Mouse (Mus musculus) stomach, postnatal 0 days (tissue): Measurements from ENCODE around the gene Slpi. TPM values are rescaled to one million over a fixed set of nuclear protein-coding genes. Genes with fewer than 3 reads are reported as not detected.

Experiments
- ATAC-seq: fragments of 200-750 bp; cut with Nextera tagmentation; 2 replicates; pipeline ENCODE4 v1.8.0; 2017; ENCODE audit not compliant: low FRiP score, low TSS enrichment
- DNase-seq: peaks from one replicate; pipeline ENCODE4 v3.0.0-alpha.2; 2016; ENCODE audit warnings: low spot score
- H3K27ac ChIP-seq: fragments of 300-500 bp; sonication (generic); replicated peaks from 2 replicates; pipeline ENCODE4 v1.5.1; 2014; ENCODE audit warnings: mild to moderate bottlenecking, control low read depth
- H3K27me3 ChIP-seq: fragments of 300-500 bp; sonication (generic); 2 replicates; pipeline ENCODE4 v1.6.1; 2014; ENCODE audit warnings: low read length; ENCODE audit not compliant: control insufficient read depth, insufficient read depth
- H3K36me3 ChIP-seq: fragments of 300-500 bp; sonication (generic); 2 replicates; pipeline ENCODE4 v1.6.1; 2014; ENCODE audit warnings: low read length, mixed read lengths; ENCODE audit not compliant: control insufficient read depth, insufficient read depth
- H3K4me1 ChIP-seq: fragments of 300-500 bp; sonication (generic); replicated peaks from 2 replicates; pipeline ENCODE4 v1.6.1; 2014; ENCODE audit warnings: antibody characterized with exemption; ENCODE audit not compliant: control insufficient read depth, insufficient read depth
- H3K4me2 ChIP-seq: fragments of 300-500 bp; sonication (generic); replicated peaks from 2 replicates; pipeline ENCODE4 v1.6.1; 2014; ENCODE audit warnings: low read depth, mild to moderate bottlenecking, control low read depth, moderate library complexity
- H3K4me3 ChIP-seq: fragments of 300-500 bp; sonication (generic); 2 replicates; pipeline ENCODE4 v1.5.1; 2014; ENCODE audit warnings: low read depth, low read length, control low read depth
- H3K9ac ChIP-seq: fragments of 300-500 bp; sonication (generic); 2 replicates; pipeline ENCODE4 v1.6.1; 2014; ENCODE audit warnings: mild to moderate bottlenecking, low read length, control low read depth, mixed read lengths
- H3K9me3 ChIP-seq: fragments of 300-500 bp; sonication (generic); 2 replicates; pipeline ENCODE4 v1.6.1; 2016; ENCODE audit warnings: low read length; ENCODE audit not compliant: control insufficient read depth
- CTCF ChIP-seq: IDR thresholded peaks from 2 replicates; pipeline ENCODE4 v1.5.1; 2016; ENCODE audit warnings: antibody characterized with exemption, low read depth, mild to moderate bottlenecking, moderate library complexity
- EP300 ChIP-seq: optimal IDR thresholded peaks from 2 replicates; pipeline ENCODE3; 2016; ENCODE audit warnings: antibody characterized with exemption
- WGBS: fragments of 180-500 bp; shearing (Covaris S2); extraction: QIAGEN DNeasy Blood & Tissue Kit; methylation state at CpG from one replicate; pipeline ENCODE4 v1.1.7; 2014; 5-methylcytosine and 5-hydroxymethylcytosine counted together
- polyA plus RNA-seq: library from polyadenylated mRNA; unstranded; fragments of >200 nt; fragmentation: Nextera tagmentation; extraction: Ambion mirVana; gene quantifications from 2 replicates; pipeline ENCODE4 v1.2.1, GENCODE M21; 2015

Slpi gene
- polyA plus RNA-seq, 1 experiment from 2014 or later: 4,305 TPM

DNA sequence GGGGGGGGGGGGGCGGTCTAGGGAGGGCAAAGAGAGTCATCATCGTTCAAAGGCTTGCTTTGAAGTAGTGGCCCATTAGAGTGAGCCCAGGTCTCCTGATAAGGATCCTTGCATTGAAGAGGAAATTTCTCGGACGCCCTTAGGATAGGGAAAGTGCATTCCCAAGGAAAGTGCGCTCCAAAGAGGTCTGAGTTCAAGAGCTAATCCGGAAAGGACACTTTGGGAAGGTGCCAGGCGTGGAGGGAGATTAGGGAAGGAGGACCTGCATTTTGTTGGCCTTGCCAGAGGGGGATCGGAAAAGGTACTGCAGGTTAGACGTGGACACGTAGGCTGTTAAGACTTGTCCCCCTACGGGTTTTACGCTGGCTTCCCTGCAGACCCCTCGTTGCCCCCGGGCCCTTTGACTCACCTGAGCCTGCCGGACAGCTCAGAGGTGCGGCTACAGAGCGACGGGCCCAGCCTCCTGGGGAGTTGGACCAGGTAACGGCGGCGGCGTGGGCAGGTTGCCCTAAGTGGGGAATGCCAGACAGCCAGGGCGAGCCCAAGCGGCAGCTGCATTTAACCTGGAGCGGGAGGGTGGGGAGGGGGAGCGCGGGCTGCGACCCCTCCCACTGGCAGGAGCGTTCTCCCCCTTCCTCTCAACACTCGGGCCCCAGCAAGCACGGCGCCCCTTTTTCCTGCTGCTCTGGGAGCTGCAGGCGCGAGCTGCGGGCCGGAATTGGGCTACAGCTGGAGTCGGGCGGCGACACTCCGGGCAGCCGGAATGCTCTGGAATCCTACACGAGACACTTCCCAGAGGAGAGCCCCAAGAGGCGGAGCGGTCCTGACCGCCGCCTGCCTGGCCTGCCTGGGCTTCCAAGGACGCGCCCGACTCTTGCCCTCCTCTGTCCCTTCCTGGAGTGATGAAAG, 15.4 kb upstream of the Slpi start:
- 0 out of 2 replicates have a peak, but pooled peaks cover 2% of the 10 kb centered on the region for H3K4me1 ChIP-seq
- no peak overlapping the region for H3K9ac ChIP-seq
- no peak overlapping the region for H3K27ac ChIP-seq
- peak overlapping the region; percentile 36 for H3K4me3 ChIP-seq
- no peaks in the 10 kb centered on the region for H3K36me3 ChIP-seq
- 3% methylated on average over 46 of the region's 49 CpGs for WGBS
- DNase-seq: peak; percentile 47
- H3K27me3 ChIP-seq: peaks cover 6% of the 10 kb centered on the region; the same call in 1 of the 2 replicates
- H3K4me2 ChIP-seq: peak overlapping the region; percentile 62
- TF ChIP-seq CTCF: 0 out of 2 replicates have a peak, but pooled peaks have one; percentile 2
- no peak for TF ChIP-seq EP300
- ATAC-seq: peak; percentile 18; the same call in 1 of the 2 replicates
- no peaks in the 10 kb centered on the region for H3K9me3 ChIP-seq

DNA sequence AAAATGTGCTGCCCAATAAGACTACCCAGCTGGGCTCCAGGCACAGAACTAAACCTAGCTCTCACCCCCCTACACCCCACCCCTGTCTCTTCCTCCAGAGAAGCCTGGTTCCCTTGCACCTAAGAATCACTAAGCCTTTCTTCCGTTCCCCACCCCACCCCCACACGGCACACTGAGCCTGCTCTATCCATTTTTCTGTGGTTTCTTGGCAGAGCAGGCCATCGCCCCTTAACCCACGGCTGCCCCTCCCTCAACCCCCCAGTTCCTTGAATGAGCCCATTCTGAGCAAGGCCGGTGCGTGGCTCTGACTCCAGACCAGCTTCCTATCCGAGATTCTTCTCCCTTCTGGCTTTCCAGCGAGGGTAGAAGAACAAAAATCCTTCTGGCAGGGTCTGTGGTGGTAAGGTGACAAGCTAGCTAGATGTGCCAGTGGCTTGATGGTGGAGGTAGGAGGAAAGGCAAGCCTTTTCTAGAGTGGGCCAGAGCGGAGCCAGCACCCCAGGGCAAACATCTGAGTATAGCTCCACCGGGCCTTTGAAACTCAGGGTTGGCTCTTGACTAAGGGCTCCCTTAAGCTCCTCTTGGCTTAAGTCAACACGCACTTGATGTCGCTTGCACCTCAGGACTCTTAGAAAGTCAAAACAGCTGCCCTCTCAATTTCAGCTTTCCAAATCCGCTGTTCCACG, 14.6 kb upstream of the Slpi start:
- Histone ChIP-seq H3K9ac (no peak overlapping the region), H3K4me1 (0 out of 2 replicates have a peak, but pooled peaks cover 2% of the 10 kb centered on the region), H3K27ac (no peak overlapping the region), H3K27me3 (peaks cover 6% of the 10 kb centered on the region; the same call in 1 of the 2 replicates), H3K4me3 (no peak overlapping the region), H3K9me3 (no peaks in the 10 kb centered on the region), H3K4me2 (no peak overlapping the region; the same call in 1 of the 2 replicates), H3K36me3 (no peaks in the 10 kb centered on the region)
- TF ChIP-seq EP300: no peak
- TF ChIP-seq CTCF: no peak
- WGBS: 36% methylated on average over 13 of the region's 14 CpGs
- DNase-seq: no peak
- ATAC-seq: no peak

DNA sequence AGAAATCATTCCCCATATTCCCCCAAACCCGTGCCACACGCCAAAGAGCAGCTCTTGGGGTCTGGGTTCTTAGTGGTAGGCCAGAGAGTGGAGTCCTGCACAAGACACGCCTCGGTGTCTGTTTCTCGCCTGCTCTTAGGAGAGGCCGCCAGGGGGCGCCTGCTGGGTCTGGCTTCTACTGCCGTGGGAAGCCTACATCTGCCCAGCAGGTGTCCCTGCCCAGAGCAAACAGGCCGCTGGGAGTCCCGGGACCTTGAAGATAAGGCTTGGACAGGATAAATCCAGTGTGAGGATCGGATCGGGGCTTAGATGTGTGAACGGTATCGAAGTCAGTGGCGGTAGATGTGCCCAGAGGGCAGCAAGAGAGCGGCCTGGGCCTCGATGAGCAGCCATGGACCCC, 14.0 kb upstream of the Slpi start, which contains the start of gene Rbpjl:
Rbpjl (plus strand) TSS at position 236 of the 400 bp plus-strand sequence.
- peaks cover 6% of the 10 kb centered on the region; the same call in 1 of the 2 replicates for H3K27me3 ChIP-seq
- TF ChIP-seq CTCF: peak; percentile 95
- no peak for TF ChIP-seq EP300
- H3K9ac ChIP-seq: no peak within 1 kb of the TSS
- no peak within 1 kb of the TSS; the same call in 1 of the 2 replicates for H3K4me2 ChIP-seq
- DNase-seq: peak; percentile 86
- no peaks in the 10 kb centered on the region for H3K9me3 ChIP-seq
- 0 out of 2 replicates have a peak, but pooled peaks cover 2% of the 10 kb centered on the region for H3K4me1 ChIP-seq
- no peak within 1 kb of the TSS for H3K27ac ChIP-seq
- ATAC-seq: peak; percentile 77
- H3K36me3 ChIP-seq: no peaks in the 10 kb centered on the region
- H3K4me3 ChIP-seq: no peak within 1 kb of the TSS
- 10% methylated on average over 17 of the region's 17 CpGs for WGBS

DNA sequence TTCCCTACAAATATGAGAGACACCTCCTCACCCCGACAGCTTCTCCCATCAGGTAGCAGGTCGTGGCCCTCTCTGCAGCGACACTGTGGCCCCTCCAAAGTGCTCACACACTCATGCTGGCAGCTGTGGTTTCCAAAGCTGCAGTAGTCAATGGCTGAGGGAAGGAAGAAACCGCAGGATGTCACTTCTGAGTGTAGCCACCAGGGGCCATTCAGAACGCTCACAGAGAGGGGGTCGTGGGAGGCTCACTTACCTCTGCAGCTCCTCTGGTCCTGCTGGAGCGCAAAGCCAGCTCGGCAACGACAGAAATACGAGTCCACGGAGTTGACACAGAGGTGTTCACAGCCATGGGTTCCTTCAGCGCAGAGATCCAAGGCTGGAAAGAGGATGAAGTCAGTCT, 8.0 kb upstream of the Slpi start:
- no peaks in the 10 kb centered on the region for H3K9me3 ChIP-seq
- DNase-seq (no peak), ATAC-seq (no peak)
- 69% methylated on average over 12 of the region's 12 CpGs for WGBS
- H3K4me1 ChIP-seq: no peaks in the 10 kb centered on the region
- no peak overlapping the region for H3K4me3 ChIP-seq
- TF ChIP-seq CTCF (no peak), EP300 (no peak)
- H3K27ac ChIP-seq: no peak overlapping the region
- H3K36me3 ChIP-seq: no peaks in the 10 kb centered on the region
- no peak overlapping the region for H3K4me2 ChIP-seq
- no peak overlapping the region for H3K9ac ChIP-seq
- peaks cover 3% of the 10 kb centered on the region; the same call in 1 of the 2 replicates for H3K27me3 ChIP-seq

DNA sequence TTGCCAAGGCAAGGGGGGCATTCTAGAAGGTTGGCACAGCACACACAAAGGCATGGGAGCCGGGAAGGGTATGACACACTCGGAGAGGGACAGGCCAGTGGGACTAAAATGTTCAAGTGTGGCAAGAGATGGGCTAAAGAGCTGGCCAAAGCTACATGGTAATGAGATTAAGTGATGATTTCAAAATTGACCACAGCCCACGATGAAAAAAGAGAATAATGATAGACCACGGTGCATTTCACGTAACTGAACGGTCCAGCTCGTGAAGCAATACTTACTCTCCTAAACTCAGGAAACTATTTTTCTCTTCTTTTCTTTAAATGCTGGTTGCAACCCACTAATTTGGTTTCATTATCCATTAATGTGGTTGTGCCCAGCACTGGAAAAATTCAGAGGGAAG, 7.2 kb upstream of the Slpi start:
- no peak overlapping the region for H3K4me3 ChIP-seq
- 90% methylated on average over 7 of the region's 7 CpGs for WGBS

More for the DNA sequence above, 7.2 kb upstream of the Slpi start:
- Histone ChIP-seq H3K36me3 (no peaks in the 10 kb centered on the region), H3K9me3 (no peaks in the 10 kb centered on the region), H3K4me2 (no peak overlapping the region), H3K27ac (no peak overlapping the region), H3K27me3 (peaks cover 3% of the 10 kb centered on the region; the same call in 1 of the 2 replicates), H3K9ac (no peak overlapping the region), H3K4me1 (no peaks in the 10 kb centered on the region)
- DNase-seq: no peak
- TF ChIP-seq EP300 (no peak), CTCF (no peak)
- ATAC-seq: no peak
